16 mouse cellular contexts compared by ENCODE assay signal in the genomic region with DNA sequence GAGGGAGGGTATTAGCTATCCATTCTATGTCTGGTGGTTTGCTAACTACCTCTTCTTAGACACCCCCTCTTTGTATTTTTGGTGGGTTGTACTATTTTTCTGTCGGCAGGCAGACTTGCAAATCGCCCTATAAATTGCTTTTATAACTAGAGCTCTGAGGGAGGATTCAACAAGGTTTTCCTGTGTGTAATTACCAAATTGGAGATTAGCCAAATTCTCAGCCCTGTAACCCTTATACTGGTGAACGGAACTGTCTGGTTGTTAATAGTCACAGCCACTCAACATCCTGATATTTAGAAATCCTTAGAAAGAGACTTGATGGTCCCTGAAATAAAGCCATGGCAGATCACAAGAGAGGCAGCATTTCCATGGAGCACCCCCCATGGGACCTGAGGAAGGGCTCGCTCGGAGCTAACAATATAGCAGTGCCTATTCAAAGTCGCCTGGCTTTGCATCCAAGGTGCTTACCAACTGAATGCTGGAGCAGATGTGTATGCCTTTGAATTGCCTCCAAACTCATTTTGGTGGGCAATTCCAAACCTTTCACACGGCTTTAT.
DNase-seq lines count a peak whose midpoint lies in the region; ATAC-seq and TF ChIP-seq lines count a peak whose summit lies in the region.
"Had no signal": no experiment of that assay in that cellular context is flagged by ENCODE, and none has a peak within 500 bp of the region (broad histone marks: within the 10 kb centered on the region; RNA-seq: fewer than 3 reads in every experiment).

No protein-coding gene starts in this region.

- H3K9me3 ChIP-seq in midbrain, embryonic 13.5 days: no peaks in the 10 kb centered on the region
- H3K9me3 ChIP-seq in midbrain, embryonic 16.5 days (replicated peaks; ENCODE audit: control insufficient read depth, low read length, poor library complexity, severe bottlenecking): no peaks in the 10 kb centered on the region
- H3K9me3 ChIP-seq in forebrain, embryonic 14.5 days (replicated peaks; ENCODE audit: control insufficient read depth, low read length): no peaks in the 10 kb centered on the region
- no peaks in the 10 kb centered on the region for H3K9me3 ChIP-seq in midbrain, postnatal 0 days (ENCODE audit: low read length)
- H3K9me3 ChIP-seq: limb, embryonic 15.5 days had no signal

- no peak overlapping the region for H3K9ac ChIP-seq in midbrain, embryonic 13.5 days (replicated peaks)
- H3K9ac ChIP-seq in midbrain, embryonic 16.5 days (ENCODE audit: low read depth, low read length): no peak overlapping the region
- no peak overlapping the region for H3K9ac ChIP-seq in forebrain, embryonic 14.5 days (ENCODE audit: low read length)
- H3K9ac ChIP-seq in midbrain, postnatal 0 days (replicated peaks; ENCODE audit: low read length, poor library complexity, severe bottlenecking): no peak overlapping the region
- H3K9ac ChIP-seq: limb, embryonic 15.5 days had no signal

- 40% methylated on average over 7 of the region's 7 CpGs for WGBS in midbrain, embryonic 13.5 days
- WGBS in midbrain, embryonic 16.5 days: 26% methylated on average over 7 of the region's 7 CpGs
- 9% methylated on average over 7 of the region's 7 CpGs for WGBS in forebrain, embryonic 14.5 days
- WGBS in midbrain, postnatal 0 days: 39% methylated on average over 7 of the region's 7 CpGs

- DNase-seq in embryo, embryonic 11 days: peak; percentile 12
- DNase-seq in embryo, embryonic 9.5 days (ENCODE audit: extremely low spot score): no peak
- DNase-seq in forebrain, embryonic 14.5 days (ENCODE audit: low spot score): peak; percentile 81
- DNase-seq in midbrain, postnatal 0 days (ENCODE audit: low spot score): peak; percentile 26
- no peak for DNase-seq in urinary bladder, postnatal 10 days (ENCODE audit: low spot score)
- DNase-seq in layer of hippocampus, adult 8-10 months (ENCODE audit: low spot score in 2 of 2): no peak
- DNase-seq: adrenal gland, adult 8-10 months; cerebellum, adult 18-20 months; gastrocnemius, postnatal 25 days; kidney, adult 2 months; kidney, postnatal 25 days; thymus, postnatal 4 days had no signal

- ATAC-seq in midbrain, embryonic 13.5 days: peak; percentile 67; the same call in 1 of the 2 replicates
- ATAC-seq in midbrain, embryonic 16.5 days: no peak
- peak; percentile 70 for ATAC-seq in forebrain, embryonic 14.5 days
- no peak for ATAC-seq in midbrain, postnatal 0 days (ENCODE audit: low FRiP score)

- H3K4me1 ChIP-seq in midbrain, embryonic 13.5 days (replicated peaks): peaks cover 10% of the 10 kb centered on the region
- H3K4me1 ChIP-seq in midbrain, embryonic 16.5 days (ENCODE audit: control insufficient read depth, insufficient read depth, low read length): 0 out of 2 replicates have a peak, but pooled peaks cover 2% of the 10 kb centered on the region
- H3K4me1 ChIP-seq in forebrain, embryonic 14.5 days (ENCODE audit: control insufficient read depth, insufficient read depth, low read length): no peaks in the 10 kb centered on the region; the same call in none of the 2 replicates
- 0 out of 2 replicates have a peak, but pooled peaks cover 4% of the 10 kb centered on the region for H3K4me1 ChIP-seq in midbrain, postnatal 0 days (ENCODE audit: insufficient read depth, low read length)
- H3K4me1 ChIP-seq: limb, embryonic 15.5 days had no signal

- peak overlapping the region; percentile 22; the same call in 1 of the 2 replicates for H3K27ac ChIP-seq in midbrain, embryonic 13.5 days
- no peak overlapping the region for H3K27ac ChIP-seq in midbrain, embryonic 16.5 days (ENCODE audit: low read length)
- no peak overlapping the region; the same call in 1 of the 2 replicates for H3K27ac ChIP-seq in forebrain, embryonic 14.5 days (ENCODE audit: low read depth, low read length)
- H3K27ac ChIP-seq in midbrain, postnatal 0 days (ENCODE audit: low read depth, low read length): no peak overlapping the region
- H3K27ac ChIP-seq: limb, embryonic 15.5 days had no signal

- TF ChIP-seq CTCF in midbrain, postnatal 0 days (IDR thresholded peaks at IDR 0.05): no peak

- H3K27me3 ChIP-seq in midbrain, embryonic 13.5 days: no peaks in the 10 kb centered on the region
- H3K27me3 ChIP-seq in midbrain, embryonic 16.5 days (ENCODE audit: control insufficient read depth, insufficient read depth, low read depth, low read length): no peaks in the 10 kb centered on the region
- no peaks in the 10 kb centered on the region for H3K27me3 ChIP-seq in forebrain, embryonic 14.5 days (replicated peaks; ENCODE audit: control insufficient read depth, insufficient read depth, low read length)
- H3K27me3 ChIP-seq in midbrain, postnatal 0 days (ENCODE audit: insufficient read depth, low read length): no peaks in the 10 kb centered on the region
- H3K27me3 ChIP-seq: CH12.LX; limb, embryonic 15.5 days had no signal

- no peak overlapping the region for H3K4me3 ChIP-seq in midbrain, embryonic 13.5 days (replicated peaks)
- no peak overlapping the region for H3K4me3 ChIP-seq in midbrain, embryonic 16.5 days (ENCODE audit: low read depth, low read length)
- H3K4me3 ChIP-seq in forebrain, embryonic 14.5 days (ENCODE audit: low read depth, low read length): no peak overlapping the region
- H3K4me3 ChIP-seq in midbrain, postnatal 0 days (ENCODE audit: low read depth, low read length): no peak overlapping the region
- H3K4me3 ChIP-seq: limb, embryonic 15.5 days had no signal

- H3K4me2 ChIP-seq in midbrain, embryonic 13.5 days (replicated peaks): no peak overlapping the region
- no peak overlapping the region for H3K4me2 ChIP-seq in midbrain, embryonic 16.5 days (ENCODE audit: low read length)
- no peak overlapping the region for H3K4me2 ChIP-seq in forebrain, embryonic 14.5 days (ENCODE audit: low read length)
- H3K4me2 ChIP-seq in midbrain, postnatal 0 days (ENCODE audit: low read depth, low read length, poor library complexity, severe bottlenecking): no peak overlapping the region
- H3K4me2 ChIP-seq: limb, embryonic 15.5 days had no signal

- no peaks in the 10 kb centered on the region for H3K36me3 ChIP-seq in midbrain, embryonic 13.5 days
- no peaks in the 10 kb centered on the region for H3K36me3 ChIP-seq in midbrain, embryonic 16.5 days (ENCODE audit: control insufficient read depth, insufficient read depth, low read length)
- H3K36me3 ChIP-seq in forebrain, embryonic 14.5 days (ENCODE audit: control insufficient read depth, insufficient read depth, low read length): no peaks in the 10 kb centered on the region
- H3K36me3 ChIP-seq in midbrain, postnatal 0 days (ENCODE audit: insufficient read depth, low read length): no peaks in the 10 kb centered on the region
- H3K36me3 ChIP-seq: limb, embryonic 15.5 days had no signal

Comparison
In these comparisons a context has a peak if more than half of its experiments do, and no peak if none do; other contexts are left out.
1. DNase-seq: peak in embryo, embryonic 11 days (single experiment), forebrain, embryonic 14.5 days (single experiment) and midbrain, postnatal 0 days (single experiment); none in embryo, embryonic 9.5 days (single experiment), urinary bladder, postnatal 10 days (single experiment) and layer of hippocampus, adult 8-10 months (0 of 2).
2. ATAC-seq: peak in midbrain, embryonic 13.5 days (single experiment) and forebrain, embryonic 14.5 days (single experiment); none in midbrain, embryonic 16.5 days (single experiment) and midbrain, postnatal 0 days (single experiment).